Mouse (Mus musculus) brain, embryonic 14.5 days (tissue): Measurements from ENCODE around the gene Limk2.

ENCODE experiments used
- CTCF ChIP-seq: fragments of 200-500 bp; IDR thresholded peaks from 2 replicates; pipeline ENCODE4 v1.5.1; 2012; ENCODE audit warnings: inconsistent platforms, mild to moderate bottlenecking, moderate library complexity, borderline replicate concordance; ENCODE audit not compliant: insufficient read depth, insufficient read length; ENCODE audit errors: extremely low read depth
- POLR2A ChIP-seq: fragments of 200-500 bp; IDR thresholded peaks from 2 replicates; pipeline ENCODE4 v1.6.1; 2012; ENCODE audit warnings: mild to moderate bottlenecking, inconsistent platforms, borderline replicate concordance; ENCODE audit not compliant: poor library complexity, insufficient read depth, insufficient read length, severe bottlenecking; ENCODE audit errors: extremely low read depth

GRCm38 (mm10) chr11:3362854-3363253 is 46.1 kb downstream of the Limk2 start:
- TF ChIP-seq POLR2A, result no peak
- TF ChIP-seq CTCF, result no peak
